Mouse (Mus musculus) myocyte (in vitro differentiated cells): Measurements from ENCODE around the gene Gm10639.
"Not testable (repeated sequence)": the region's sequence is repeated elsewhere in the genome, so short reads cannot be mapped to it uniquely, and the experiment has no call there.

ENCODE experiments used
- CEBPB ChIP-seq: IDR thresholded peaks from 2 replicates; pipeline ENCODE4 v1.6.1; 2011; ENCODE audit warnings: mild to moderate bottlenecking, moderate library complexity; ENCODE audit not compliant: poor library complexity, insufficient read depth, severe bottlenecking
- E2F4 ChIP-seq: IDR thresholded peaks from one replicate; pipeline ENCODE4 v1.6.1; 2011; ENCODE audit warnings: mild to moderate bottlenecking, control low read depth, moderate library complexity; ENCODE audit not compliant: insufficient read depth
- MAX ChIP-seq: IDR thresholded peaks from one replicate; pipeline ENCODE4 v1.6.1; 2011; ENCODE audit warnings: low read depth, mild to moderate bottlenecking, control low read depth
- MYOD1 ChIP-seq, 3 experiments: IDR thresholded peaks; one replicate each; pipeline ENCODE4 v1.6.1; 2011; ENCODE audit warnings: control low read depth in 2 of 3, low read depth in 2 of 3, mild to moderate bottlenecking in 2 of 3, moderate library complexity in 1 of 3; ENCODE audit not compliant: insufficient read length in 2 of 3, control insufficient read depth in 1 of 3
- MYOG ChIP-seq, 3 experiments: IDR thresholded peaks; one replicate each; pipeline ENCODE4 v1.6.1; 2011; ENCODE audit warnings: control low read depth in 2 of 3, low read depth in 2 of 3, mild to moderate bottlenecking in 2 of 3; ENCODE audit not compliant: insufficient read length in 2 of 3, control insufficient read depth in 1 of 3, insufficient read depth in 1 of 3
- POLR2A ChIP-seq: IDR thresholded peaks from one replicate; pipeline ENCODE4 v1.6.1; 2011; ENCODE audit warnings: low read depth, mild to moderate bottlenecking, control low read depth, moderate library complexity; ENCODE audit not compliant: insufficient read length
- POLR2AphosphoS2 ChIP-seq: IDR thresholded peaks from one replicate; pipeline ENCODE4 v1.6.1; 2011; ENCODE audit warnings: low read depth, control low read depth; ENCODE audit not compliant: insufficient read length
- REST ChIP-seq: IDR thresholded peaks from one replicate; pipeline ENCODE4 v1.6.1; 2011; ENCODE audit warnings: mild to moderate bottlenecking, control low read depth, moderate library complexity; ENCODE audit not compliant: insufficient read depth, insufficient read length
- SRF ChIP-seq: IDR thresholded peaks from one replicate; pipeline ENCODE4 v1.6.1; 2011; ENCODE audit warnings: low read depth; ENCODE audit not compliant: control insufficient read depth, insufficient read length
- TCF12 ChIP-seq: IDR thresholded peaks from one replicate; pipeline ENCODE4 v1.6.1; 2011; ENCODE audit warnings: mild to moderate bottlenecking, control low read depth; ENCODE audit not compliant: poor library complexity, insufficient read depth, severe bottlenecking
- TCF3 ChIP-seq: IDR thresholded peaks from one replicate; pipeline ENCODE4 v1.6.1; 2011; ENCODE audit warnings: low read depth, control low read depth; ENCODE audit not compliant: insufficient read length
- USF1 ChIP-seq: IDR thresholded peaks from one replicate; pipeline ENCODE4 v1.6.1; 2011; ENCODE audit warnings: low read depth, mild to moderate bottlenecking, control low read depth, moderate library complexity

DNA sequence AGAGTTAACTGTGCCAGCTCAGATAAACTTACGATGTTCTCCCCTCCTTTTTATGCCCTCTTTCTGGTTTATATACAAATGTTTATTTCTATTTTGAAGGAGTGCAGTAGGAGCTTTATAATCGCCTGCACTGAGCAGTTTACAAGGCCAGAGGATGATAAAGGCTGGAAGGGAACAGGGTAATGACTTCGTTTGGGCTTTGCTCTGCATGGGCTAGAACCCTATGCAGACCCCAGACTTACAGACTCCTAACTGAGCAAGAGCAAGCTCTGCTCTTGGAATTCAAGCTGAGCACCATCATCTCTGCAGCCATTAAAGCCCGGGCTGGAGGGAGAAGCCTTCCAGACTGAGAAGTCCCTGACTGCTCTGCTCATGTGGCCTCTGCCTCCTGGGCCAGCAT, 55.5 kb downstream of the Gm10639 start:
- not testable (repeated sequence) for TF ChIP-seq TCF12; CEBPB; POLR2A; E2F4; MAX; MYOG (IDR thresholded peaks at IDR 0.05; ENCODE audit: control insufficient read depth in 1 of 3, insufficient read depth in 1 of 3, insufficient read length in 2 of 3, low read depth in 2 of 3); MYOD1 (IDR thresholded peaks at IDR 0.05; ENCODE audit: control insufficient read depth in 1 of 3, insufficient read length in 2 of 3, low read depth in 2 of 3); USF1; TCF3; POLR2AphosphoS2; REST; SRF
